Mouse (Mus musculus) limb, embryonic 14.5 days (tissue): ENCODE data around the gene Gm43064. TPM values are rescaled to one million over a fixed set of nuclear protein-coding genes. Genes with fewer than 3 reads are reported as not detected.

Experiments
- ATAC-seq: fragments of 200-750 bp; cut with Nextera tagmentation; 2 replicates; pipeline ENCODE4 v1.8.0; 2017; ENCODE audit warnings: low read depth, moderate number of reproducible peaks, moderate TSS enrichment; ENCODE audit not compliant: low FRiP score
- DNase-seq: peaks from one replicate; pipeline ENCODE4 v3.0.0-alpha.2; 2015; ENCODE audit warnings: low spot score
- H3K27ac ChIP-seq: fragments of 300-500 bp; sonication (generic); replicated peaks from 2 replicates; pipeline ENCODE4 v1.5.1; 2014; ENCODE audit warnings: low read depth, mild to moderate bottlenecking, low read length, moderate library complexity, mixed read lengths
- H3K27me3 ChIP-seq: fragments of 300-500 bp; sonication (generic); 2 replicates; pipeline ENCODE4 v1.6.1; 2014; ENCODE audit warnings: low read length, mixed read lengths; ENCODE audit not compliant: control insufficient read depth, insufficient read depth
- H3K36me3 ChIP-seq: fragments of 300-500 bp; sonication (generic); 2 replicates; pipeline ENCODE4 v1.6.1; 2014; ENCODE audit warnings: mild to moderate bottlenecking, low read length, moderate library complexity, mixed read lengths; ENCODE audit not compliant: control insufficient read depth, insufficient read depth
- H3K4me1 ChIP-seq: fragments of 300-500 bp; sonication (generic); 2 replicates; pipeline ENCODE4 v1.6.1; 2014; ENCODE audit warnings: antibody characterized with exemption, low read length, mixed read lengths; ENCODE audit not compliant: control insufficient read depth, insufficient read depth
- H3K4me2 ChIP-seq: fragments of 300-500 bp; sonication (generic); replicated peaks from 2 replicates; pipeline ENCODE4 v1.6.1; 2014; ENCODE audit warnings: low read depth, mild to moderate bottlenecking, low read length, moderate library complexity; ENCODE audit not compliant: severe bottlenecking
- H3K4me3 ChIP-seq: fragments of 300-500 bp; sonication (generic); replicated peaks from 2 replicates; pipeline ENCODE4 v1.5.1; 2014; ENCODE audit warnings: low read length
- H3K9ac ChIP-seq: fragments of 300-500 bp; sonication (generic); 2 replicates; pipeline ENCODE4 v1.6.1; 2014; ENCODE audit warnings: mild to moderate bottlenecking, low read depth, low read length, moderate library complexity; ENCODE audit not compliant: severe bottlenecking
- H3K9me3 ChIP-seq: fragments of 300-500 bp; sonication (generic); 2 replicates; pipeline ENCODE4 v1.6.1; 2016; ENCODE audit warnings: low read length; ENCODE audit not compliant: control insufficient read depth
- POLR2A ChIP-seq: fragments of 200-500 bp; IDR thresholded peaks from 2 replicates; pipeline ENCODE4 v1.8.0; 2012; ENCODE audit warnings: inconsistent platforms, mild to moderate bottlenecking, moderate library complexity, borderline replicate concordance; ENCODE audit not compliant: insufficient read depth, insufficient read length; ENCODE audit errors: extremely low read depth
- WGBS: fragments of 180-500 bp; shearing (Covaris S2); extraction: QIAGEN DNeasy Blood & Tissue Kit; methylation state at CpG from one replicate; pipeline ENCODE4 v1.1.7; 2014; 5-methylcytosine and 5-hydroxymethylcytosine counted together
- polyA plus RNA-seq, 2 experiments: library from polyadenylated mRNA; depleted of rRNA in 1 of 2; stranded (reverse) in 1 of 2; unstranded in 1 of 2; fragments of >200 nt; fragmentation: Nextera tagmentation in 1 of 2; extraction: Ambion mirVana in 1 of 2; gene quantifications; 2 replicates each; pipeline versions ENCODE4 v1.2.1 to v1.2.3; 2012 to 2014

Gene Gm43064
- polyA plus RNA-seq, 2 experiments: 0.39 TPM; not detected in 1

- no peaks in the 10 kb centered on the region for H3K36me3 ChIP-seq
- no peak overlapping the region for H3K4me2 ChIP-seq
- 0 out of 2 replicates have a peak, but pooled peaks cover 2% of the 10 kb centered on the region for H3K4me1 ChIP-seq
- H3K9ac ChIP-seq: no peak overlapping the region
- no peak overlapping the region for H3K27ac ChIP-seq
- no peak overlapping the region for H3K4me3 ChIP-seq
- no peaks in the 10 kb centered on the region for H3K9me3 ChIP-seq
- 88% methylated on average over 7 of the region's 7 CpGs for WGBS
- TF ChIP-seq POLR2A: no peak
- no peak for DNase-seq
- H3K27me3 ChIP-seq: no peaks in the 10 kb centered on the region
- no peak for ATAC-seq
Measured at GRCm38 (mm10) chr3:103857036-103857805, 47.8 kb downstream of the Gm43064 start.

- Histone ChIP-seq H3K4me1 (0 out of 2 replicates have a peak, but pooled peaks cover 2% of the 10 kb centered on the region), H3K4me3 (no peak overlapping the region), H3K4me2 (no peak overlapping the region), H3K36me3 (no peaks in the 10 kb centered on the region), H3K9ac (no peak overlapping the region), H3K9me3 (no peaks in the 10 kb centered on the region), H3K27ac (no peak overlapping the region), H3K27me3 (no peaks in the 10 kb centered on the region)
- DNase-seq (no peak), ATAC-seq (no peak)
- TF ChIP-seq POLR2A: no peak
- WGBS: 91% methylated on average over 6 of the region's 6 CpGs
Measured at GRCm38 (mm10) chr3:103857977-103858563, 48.7 kb downstream of the Gm43064 start.

GRCm38 (mm10) chr3:103858881-103859801 lies 49.8 kb downstream of the Gm43064 start, which contains the start of gene Ptpn22:
Gene Ptpn22, plus strand, starts transcription at chr3:103859795.
- 75% methylated on average over 12 of the region's 12 CpGs for WGBS

GRCm38 (mm10) chr3:103859851-103860391 lies 50.5 kb downstream of the Gm43064 start:
- DNase-seq (peak; percentile 7), ATAC-seq (no peak)
- Histone ChIP-seq H3K4me1 (0 out of 2 replicates have a peak, but pooled peaks cover 2% of the 10 kb centered on the region), H3K9ac (no peak overlapping the region), H3K4me3 (no peak overlapping the region), H3K36me3 (no peaks in the 10 kb centered on the region), H3K27me3 (no peaks in the 10 kb centered on the region), H3K9me3 (no peaks in the 10 kb centered on the region), H3K27ac (no peak overlapping the region), H3K4me2 (no peak overlapping the region)
- WGBS: 71% methylated on average over 6 of the region's 6 CpGs
- no peak for TF ChIP-seq POLR2A

More at GRCm38 (mm10) chr3:103858881-103859801, 49.8 kb downstream of the Gm43064 start, which contains the start of gene Ptpn22:
- no peaks in the 10 kb centered on the region for H3K27me3 ChIP-seq
- H3K4me1 ChIP-seq: 0 out of 2 replicates have a peak, but pooled peaks cover 2% of the 10 kb centered on the region
- TF ChIP-seq POLR2A: no peak
- H3K4me3 ChIP-seq: no peak within 1 kb of the TSS
- DNase-seq (no peak), ATAC-seq (no peak)
- no peaks in the 10 kb centered on the region for H3K36me3 ChIP-seq
- no peak within 1 kb of the TSS for H3K9ac ChIP-seq
- no peaks in the 10 kb centered on the region for H3K9me3 ChIP-seq
- H3K27ac ChIP-seq: no peak within 1 kb of the TSS
- H3K4me2 ChIP-seq: no peak within 1 kb of the TSS
